Mouse (Mus musculus): ENCODE data around the gene Rsph14.

- TF ChIP-seq POLR2A (IDR thresholded peaks at IDR 0.05; ENCODE audit: insufficient read depth, low read length) (no peak), CTCF (IDR thresholded peaks at IDR 0.05; ENCODE audit: low read depth, low read length) (no peak), EP300 (IDR thresholded peaks at IDR 0.05; ENCODE audit: insufficient read depth, low read depth, low read length) (no peak)
Observed at GRCm38 (mm10) chr10:74973026-74973425, 59.4 kb downstream of the Rsph14 start.
